Mouse (Mus musculus): Measurements from ENCODE around the gene Casr.

DNA sequence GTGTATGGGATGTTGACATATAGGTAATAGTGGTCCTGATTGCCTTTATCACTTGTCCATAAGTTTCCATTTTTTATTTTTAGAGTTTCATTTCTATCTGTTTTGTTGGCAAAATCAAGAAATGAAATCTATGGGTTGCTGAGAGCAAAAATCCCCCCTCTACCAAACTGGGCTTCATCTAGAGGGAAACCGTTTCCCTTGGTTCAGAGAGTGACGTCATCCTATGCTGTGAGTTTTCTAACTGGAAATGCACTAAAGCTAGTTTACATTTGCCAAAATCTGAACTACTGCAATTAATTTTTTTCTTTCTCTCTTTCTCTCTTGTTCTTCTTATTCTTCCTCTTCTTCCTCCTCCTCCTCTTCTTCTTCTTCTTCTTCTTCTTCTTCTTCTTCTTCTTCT lies 87.1 kb downstream of the Casr start:
- TF ChIP-seq CTCF (IDR thresholded peaks at IDR 0.05; ENCODE audit: control insufficient read depth, insufficient read depth, insufficient read length) (no peak), CEBPB (IDR thresholded peaks at IDR 0.05; ENCODE audit: low read depth) (no peak), USF1 (IDR thresholded peaks at IDR 0.05; ENCODE audit: low read depth) (no peak), MAX (IDR thresholded peaks at IDR 0.05) (no peak), MYOD1 (IDR thresholded peaks at IDR 0.05; ENCODE audit: control insufficient read depth, insufficient read length, low read depth) (no peak), MYOG (IDR thresholded peaks at IDR 0.05; ENCODE audit: control insufficient read depth, extremely low read depth, insufficient read length) (no peak), FOSL1 (IDR thresholded peaks at IDR 0.05; ENCODE audit: insufficient read depth, low read length, poor library complexity, severe bottlenecking) (no peak)
